Mouse (Mus musculus): ENCODE data around the gene Yif1b. TPM values are rescaled to one million over a fixed set of nuclear protein-coding genes. Genes with fewer than 3 reads are reported as not detected.
"Not testable (repeated sequence)": the region's sequence is repeated elsewhere in the genome, so short reads cannot be mapped to it uniquely, and the experiment has no call there.

Gene Yif1b
- polyA plus RNA-seq (2015; fragmentation: Nextera tagmentation; extraction: Ambion mirVana), result 134 and 143 TPM in 2 replicates

GRCm38 (mm10) chr7:29238019-29238967 lies at the start of gene Yif1b:
Yif1b (plus strand) TSS chr7:29238329.
- no peaks in the 10 kb centered on the region for H3K36me3 ChIP-seq (ENCODE audit: insufficient read depth, low read length)
- H3K4me3 ChIP-seq (ENCODE audit: low read length), result peak within 1 kb of the TSS; percentile 79
- no peaks in the 10 kb centered on the region for H3K27me3 ChIP-seq (ENCODE audit: insufficient read depth, low read length)
- H3K4me2 ChIP-seq (replicated peaks; ENCODE audit: low read depth, low read length), result peak within 1 kb of the TSS; percentile 72
- no peaks in the 10 kb centered on the region for H3K9me3 ChIP-seq (ENCODE audit: low read length)
- peak; percentile 97 for ATAC-seq (ENCODE audit: low FRiP score, low TSS enrichment)
- peaks cover 13% of the 10 kb centered on the region for H3K4me1 ChIP-seq (ENCODE audit: insufficient read depth, low read length)
- WGBS, result under 1% methylated on average over 60 of the region's 60 CpGs
- peak within 1 kb of the TSS; percentile 95 for H3K27ac ChIP-seq (ENCODE audit: low read length)
- peak within 1 kb of the TSS; percentile 80 for H3K9ac ChIP-seq (replicated peaks; ENCODE audit: low read length)

GRCm38 (mm10) chr7:29194230-29194629 lies 43.9 kb upstream of the Yif1b start:
- H3K27me3 ChIP-seq (ENCODE audit: insufficient read depth, low read length); H3K9me3 ChIP-seq (ENCODE audit: low read length); ATAC-seq (ENCODE audit: low FRiP score, low TSS enrichment); H3K4me2 ChIP-seq (replicated peaks; ENCODE audit: low read depth, low read length); H3K4me3 ChIP-seq (ENCODE audit: low read length); H3K36me3 ChIP-seq (ENCODE audit: insufficient read depth, low read length); H3K9ac ChIP-seq (replicated peaks; ENCODE audit: low read length); H3K4me1 ChIP-seq (ENCODE audit: insufficient read depth, low read length); H3K27ac ChIP-seq (ENCODE audit: low read length): not testable (repeated sequence)
- 100% methylated on average over 1 of the region's 1 CpGs for WGBS

- no peak overlapping the region for H3K4me2 ChIP-seq (replicated peaks; ENCODE audit: low read depth, low read length)
- no peaks in the 10 kb centered on the region for H3K36me3 ChIP-seq (ENCODE audit: insufficient read depth, low read length)
- H3K27me3 ChIP-seq (ENCODE audit: insufficient read depth, low read length), result no peaks in the 10 kb centered on the region
- H3K4me3 ChIP-seq (ENCODE audit: low read length), result no peak overlapping the region
- H3K4me1 ChIP-seq (ENCODE audit: insufficient read depth, low read length), result no peaks in the 10 kb centered on the region
- no peak for ATAC-seq (ENCODE audit: low FRiP score, low TSS enrichment)
- no peak overlapping the region for H3K9ac ChIP-seq (replicated peaks; ENCODE audit: low read length)
- 85% methylated on average over 6 of the region's 6 CpGs for WGBS
- H3K9me3 ChIP-seq (ENCODE audit: low read length), result no peaks in the 10 kb centered on the region
- no peak overlapping the region for H3K27ac ChIP-seq (ENCODE audit: low read length)
Observed at GRCm38 (mm10) chr7:29202577-29202976, 35.6 kb upstream of the Yif1b start.

DNA sequence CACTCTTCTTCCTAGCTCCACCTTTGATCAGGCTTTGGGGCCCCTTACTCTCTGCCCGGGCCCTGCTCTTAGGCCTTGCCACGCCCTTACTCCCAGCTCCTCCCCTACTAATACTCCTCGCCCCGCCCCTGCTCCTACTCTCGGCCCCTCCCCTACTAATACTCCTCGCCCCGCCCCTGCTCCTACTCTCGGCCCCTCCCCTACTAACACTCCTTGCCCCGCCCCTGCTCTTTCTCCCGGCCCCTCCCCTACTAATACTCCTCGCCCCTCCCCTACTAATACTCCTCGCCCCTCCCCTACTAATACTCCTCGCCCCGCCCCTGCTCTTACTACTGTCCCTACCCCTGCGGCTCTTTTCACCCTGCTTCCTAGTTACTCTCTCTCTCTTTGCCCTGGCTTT lies 27.1 kb upstream of the Yif1b start:
- peaks cover 14% of the 10 kb centered on the region; the same call in 1 of the 2 replicates for H3K4me1 ChIP-seq (ENCODE audit: insufficient read depth, low read length)
- not testable (repeated sequence) for H3K36me3 ChIP-seq (ENCODE audit: insufficient read depth, low read length); H3K9me3 ChIP-seq (ENCODE audit: low read length); H3K27me3 ChIP-seq (ENCODE audit: insufficient read depth, low read length)
- H3K4me3 ChIP-seq (ENCODE audit: low read length), result peak overlapping the region; percentile 51
- H3K27ac ChIP-seq (ENCODE audit: low read length), result peak overlapping the region; percentile 90
- 0 out of 2 replicates have a peak overlapping the region, but pooled peaks have one; percentile 60 for H3K9ac ChIP-seq (replicated peaks; ENCODE audit: low read length)
- WGBS, result 23% methylated on average over 13 of the region's 15 CpGs
- peak overlapping the region; percentile 62 for H3K4me2 ChIP-seq (replicated peaks; ENCODE audit: low read depth, low read length)
- peak; percentile 32; the same call in 1 of the 2 replicates for ATAC-seq (ENCODE audit: low FRiP score, low TSS enrichment)

- Histone ChIP-seq H3K27ac (ENCODE audit: low read length) (peak overlapping the region; percentile 90), H3K4me1 (ENCODE audit: insufficient read depth, low read length) (peaks cover 14% of the 10 kb centered on the region; the same call in 1 of the 2 replicates), H3K9ac (replicated peaks; ENCODE audit: low read length) (peak overlapping the region; percentile 60), H3K4me2 (replicated peaks; ENCODE audit: low read depth, low read length) (peak overlapping the region; percentile 62), H3K4me3 (ENCODE audit: low read length) (peak overlapping the region; percentile 51), H3K9me3 (ENCODE audit: low read length) (peaks cover 15% of the 10 kb centered on the region), H3K36me3 (ENCODE audit: insufficient read depth, low read length) (no peaks in the 10 kb centered on the region), H3K27me3 (ENCODE audit: insufficient read depth, low read length) (no peaks in the 10 kb centered on the region)
- ATAC-seq (ENCODE audit: low FRiP score, low TSS enrichment), result peak; percentile 77
- WGBS, result 5% methylated on average over 34 of the region's 34 CpGs
Observed at GRCm38 (mm10) chr7:29211415-29212198, 26.5 kb upstream of the Yif1b start.

DNA sequence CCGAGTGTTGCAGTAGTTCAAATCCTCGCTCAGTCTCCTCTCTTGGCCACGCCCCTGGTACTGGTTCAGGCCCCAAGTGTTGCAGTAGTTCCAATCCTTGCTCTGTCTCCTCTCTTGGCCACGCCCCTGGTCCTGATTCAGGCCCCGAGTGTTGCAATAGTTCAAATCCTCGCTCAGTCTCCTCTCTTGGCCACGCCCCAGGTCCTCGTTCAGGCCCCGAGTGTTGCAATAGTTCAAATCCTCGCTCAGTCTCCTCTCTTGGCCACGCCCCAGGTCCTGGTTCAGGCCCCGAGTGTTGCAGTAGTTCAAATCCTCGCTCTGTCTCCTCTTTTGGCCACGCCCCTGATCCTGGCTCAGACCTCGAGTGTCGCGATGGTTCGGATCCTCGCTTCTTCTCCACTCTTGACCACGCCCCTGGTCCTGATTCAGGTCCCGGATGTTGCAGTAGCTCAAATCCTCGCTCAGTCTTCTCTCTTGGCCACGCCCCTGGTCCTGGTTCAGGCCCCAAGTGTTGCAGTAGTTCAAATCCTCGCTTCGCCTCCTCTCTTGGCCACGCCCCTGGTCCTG lies 25.8 kb upstream of the Yif1b start:
- Histone ChIP-seq H3K27ac (ENCODE audit: low read length) (peak overlapping the region; percentile 90; the same call in 1 of the 2 replicates), H3K4me2 (replicated peaks; ENCODE audit: low read depth, low read length) (peak overlapping the region; percentile 62), H3K4me1 (ENCODE audit: insufficient read depth, low read length) (peaks cover 14% of the 10 kb centered on the region; the same call in 1 of the 2 replicates), H3K27me3 (ENCODE audit: insufficient read depth, low read length) (no peaks in the 10 kb centered on the region), H3K36me3 (ENCODE audit: insufficient read depth, low read length) (no peaks in the 10 kb centered on the region), H3K9me3 (ENCODE audit: low read length) (peaks cover 19% of the 10 kb centered on the region), H3K9ac (replicated peaks; ENCODE audit: low read length) (peak overlapping the region; percentile 60; the same call in 1 of the 2 replicates), H3K4me3 (ENCODE audit: low read length) (peak overlapping the region; percentile 51)
- ATAC-seq (ENCODE audit: low FRiP score, low TSS enrichment), result no peak
- 18% methylated on average over 26 of the region's 26 CpGs for WGBS

- not testable (repeated sequence) for H3K36me3 ChIP-seq (ENCODE audit: insufficient read depth, low read length); H3K27ac ChIP-seq (ENCODE audit: low read length); H3K9ac ChIP-seq (replicated peaks; ENCODE audit: low read length); H3K27me3 ChIP-seq (ENCODE audit: insufficient read depth, low read length)
- Histone ChIP-seq H3K9me3 (ENCODE audit: low read length) (peaks cover 23% of the 10 kb centered on the region), H3K4me1 (ENCODE audit: insufficient read depth, low read length) (peaks cover 14% of the 10 kb centered on the region; the same call in 1 of the 2 replicates), H3K4me3 (ENCODE audit: low read length) (peak overlapping the region; percentile 11; the same call in 1 of the 2 replicates), H3K4me2 (replicated peaks; ENCODE audit: low read depth, low read length) (peak overlapping the region; percentile 36)
- ATAC-seq (ENCODE audit: low FRiP score, low TSS enrichment), result peak; percentile 5; the same call in 1 of the 2 replicates
- WGBS, result 13% methylated on average over 40 of the region's 40 CpGs
Observed at GRCm38 (mm10) chr7:29212775-29213560, 25.2 kb upstream of the Yif1b start.

DNA sequence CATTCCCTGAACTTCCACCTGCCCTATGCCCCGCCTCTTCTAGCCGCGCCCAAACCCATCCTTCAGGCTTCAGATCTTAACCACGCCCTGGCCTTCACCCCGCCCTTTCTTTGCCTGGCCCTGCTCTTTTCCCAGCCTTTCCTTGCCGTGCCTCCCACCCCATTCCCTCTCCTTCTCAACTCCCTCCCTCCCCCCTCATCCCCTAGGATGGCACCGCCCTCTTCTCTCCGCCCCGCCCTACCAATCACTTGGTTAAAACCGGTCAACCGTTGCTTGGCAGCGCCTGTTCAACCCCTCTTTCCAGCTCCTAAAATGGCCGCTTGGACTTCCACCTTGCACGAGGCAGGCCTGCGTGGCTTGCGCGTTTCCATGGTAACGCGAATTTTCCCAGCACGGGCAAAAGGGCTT lies 24.4 kb upstream of the Yif1b start, which contains the start of gene Catsperg1:
Gene Catsperg1 (minus strand): TSS at position 361 of the 408 bp plus-strand sequence.
- Histone ChIP-seq H3K4me3 (ENCODE audit: low read length) (peak within 1 kb of the TSS; percentile 11; the same call in 1 of the 2 replicates), H3K27me3 (ENCODE audit: insufficient read depth, low read length) (no peaks in the 10 kb centered on the region), H3K36me3 (ENCODE audit: insufficient read depth, low read length) (0 out of 2 replicates have a peak, but pooled peaks cover 4% of the 10 kb centered on the region), H3K9ac (replicated peaks; ENCODE audit: low read length) (no peak within 1 kb of the TSS), H3K27ac (ENCODE audit: low read length) (no peak within 1 kb of the TSS), H3K9me3 (ENCODE audit: low read length) (peaks cover 23% of the 10 kb centered on the region), H3K4me1 (ENCODE audit: insufficient read depth, low read length) (peaks cover 14% of the 10 kb centered on the region; the same call in 1 of the 2 replicates), H3K4me2 (replicated peaks; ENCODE audit: low read depth, low read length) (peak within 1 kb of the TSS; percentile 36)
- ATAC-seq (ENCODE audit: low FRiP score, low TSS enrichment), result peak; percentile 71
- 2% methylated on average over 20 of the region's 20 CpGs for WGBS
